Comparison of ENCODE assay signal across 10 mouse cellular contexts in the genomic region with DNA sequence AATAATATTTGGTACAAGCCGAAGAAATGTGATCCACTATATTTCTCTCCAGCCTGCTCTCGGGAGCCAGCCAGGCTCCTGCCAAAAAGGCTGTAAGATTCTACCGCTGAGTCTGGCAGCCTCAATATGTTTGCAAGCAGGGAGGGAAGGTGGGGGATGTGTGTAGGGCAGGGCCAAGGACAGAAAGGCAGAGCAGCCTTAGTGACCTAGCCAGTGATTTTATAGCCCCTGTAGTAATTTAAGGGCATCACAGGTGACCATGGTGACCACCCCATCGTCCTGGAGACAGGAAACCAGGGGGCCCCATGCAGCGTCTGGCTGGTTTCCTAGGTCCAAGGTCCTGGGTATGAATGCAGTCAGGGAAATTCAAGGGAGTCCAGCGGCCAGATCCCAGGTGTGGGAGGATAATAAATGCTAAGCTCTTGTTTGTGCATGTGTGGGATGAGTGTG. TPM values are rescaled to one million over a fixed set of nuclear protein-coding genes. Genes with fewer than 3 reads are reported as not detected.
DNase-seq lines count a peak whose midpoint lies in the region; ATAC-seq and TF ChIP-seq lines count a peak whose summit lies in the region.
"Had no signal": no experiment of that assay in that cellular context is flagged by ENCODE, and none has a peak within 500 bp of the region (broad histone marks: within the 10 kb centered on the region; RNA-seq: fewer than 3 reads in every experiment).

No protein-coding gene starts in this region.

- TF ChIP-seq CTCF in hindbrain, postnatal 0 days (IDR thresholded peaks at IDR 0.05; ENCODE audit: low read depth): no peak

- no peaks in the 10 kb centered on the region for H3K36me3 ChIP-seq in hindbrain, postnatal 0 days (ENCODE audit: insufficient read depth, low read length)
- H3K36me3 ChIP-seq: liver, embryonic 13.5 days had no signal

- no peak overlapping the region for H3K4me3 ChIP-seq in hindbrain, postnatal 0 days (ENCODE audit: low read length)
- H3K4me3 ChIP-seq: liver, embryonic 13.5 days had no signal

- no peaks in the 10 kb centered on the region for H3K9me3 ChIP-seq in hindbrain, postnatal 0 days (ENCODE audit: low read length)
- H3K9me3 ChIP-seq: liver, embryonic 13.5 days had no signal

- H3K4me1 ChIP-seq in hindbrain, postnatal 0 days (ENCODE audit: insufficient read depth, low read length): peaks cover 23% of the 10 kb centered on the region

- H3K4me2 ChIP-seq in hindbrain, postnatal 0 days (ENCODE audit: low read depth, low read length): no peak overlapping the region
- H3K4me2 ChIP-seq: liver, embryonic 13.5 days had no signal

- WGBS in hindbrain, postnatal 0 days: 35% methylated on average over 6 of the region's 6 CpGs

- peak; percentile 27 for DNase-seq in embryo, embryonic 10.5 days (ENCODE audit: low spot score)
- DNase-seq in embryo, embryonic 9.5 days (ENCODE audit: extremely low spot score): no peak
- peak; percentile 78 for DNase-seq in NIH3T3 (ENCODE audit: low read depth)
- peak; percentile 74 for DNase-seq in gastrocnemius, adult 18-20 months (ENCODE audit: low spot score)
- peak; percentile 68 for DNase-seq in hindbrain, postnatal 0 days (ENCODE audit: low spot score)
- peak; percentile 58 for DNase-seq in lung, postnatal 10 days
- no peak for DNase-seq in spleen, postnatal 4 days (ENCODE audit: low spot score in 2 of 2)
- no peak for DNase-seq in c-Kit-positive CD71-positive TER-119-positive erythroid progenitor cells, embryonic 14.5 days (ENCODE audit: low spot score)
- DNase-seq: liver, embryonic 13.5 days had no signal

- no peaks in the 10 kb centered on the region for H3K27me3 ChIP-seq in hindbrain, postnatal 0 days (ENCODE audit: insufficient read depth, low read length)
- H3K27me3 ChIP-seq: liver, embryonic 13.5 days had no signal

- ATAC-seq in hindbrain, postnatal 0 days: peak; percentile 30; the same call in 1 of the 2 replicates

- peak overlapping the region; percentile 48 for H3K27ac ChIP-seq in hindbrain, postnatal 0 days

- no peak overlapping the region for H3K9ac ChIP-seq in hindbrain, postnatal 0 days (replicated peaks; ENCODE audit: low read length)
- H3K9ac ChIP-seq: liver, embryonic 13.5 days had no signal

RNA-seq across cellular contexts. Expression of a gene that starts 20.4 kb away (rescaled TPM):
- total RNA-seq in gastrocnemius, adult 18-20 months (2021): 10 to 100 TPM; 23.0 to 25.4 TPM
- total RNA-seq in hindbrain, postnatal 0 days (2014; rRNA removed): 14.5 and 14.8 TPM in 2 replicates
- polyA plus RNA-seq in hindbrain, postnatal 0 days (2015; fragmentation: Nextera tagmentation; extraction: Ambion mirVana): 7.1 and 7.6 TPM in 2 replicates

RNA-seq across cellular contexts. Expression of a gene that starts 45.7 kb away (rescaled TPM):
- not detected for total RNA-seq in gastrocnemius, adult 18-20 months (2021)
- total RNA-seq in hindbrain, postnatal 0 days (2014; rRNA removed): not detected in 2 replicates
- not detected in 2 replicates for polyA plus RNA-seq in hindbrain, postnatal 0 days (2015; fragmentation: Nextera tagmentation; extraction: Ambion mirVana)
- polyA plus RNA-seq: C2C12 had no signal

Comparison
In these comparisons a context has a peak if more than half of its experiments do, and no peak if none do; other contexts are left out.
1. DNase-seq: peak in embryo, embryonic 10.5 days (single experiment), NIH3T3 (single experiment), gastrocnemius, adult 18-20 months (single experiment), hindbrain, postnatal 0 days (single experiment) and lung, postnatal 10 days (single experiment); none in embryo, embryonic 9.5 days (single experiment), spleen, postnatal 4 days (0 of 2) and c-Kit-positive CD71-positive TER-119-positive erythroid progenitor cells, embryonic 14.5 days (single experiment).